Mouse (Mus musculus): ENCODE measurements around the gene Ccdc122. TPM values are rescaled to one million over a fixed set of nuclear protein-coding genes. Genes with fewer than 3 reads are reported as not detected.

Gene Ccdc122
- polyA plus RNA-seq (2012; rRNA removed) = 0.58 and 0.66 TPM in 2 replicates

GRCm38 (mm10) chr14:77036226-77037046 is at the start of gene Ccdc122, which contains the start of gene Lacc1:
TSS of gene Ccdc122 (plus strand) at chr14:77036772.
TSS of gene Lacc1 (minus strand) at chr14:77036904.

GRCm38 (mm10) chr14:77156222-77156910 is 119.8 kb downstream of the Ccdc122 start, which contains the start of gene Enox1:
TSS of gene Enox1 (plus strand) at chr14:77156763.

Other genes with a start within 250 kb of the Ccdc122 start
- gene Lacc1, start 132 bp downstream of the Ccdc122 start, polyA plus RNA-seq (2012; rRNA removed) = 4.6 and 6.5 TPM in 2 replicates
- 32.2 and 37.3 TPM in 2 replicates for gene Enox1, start 120.0 kb downstream of the Ccdc122 start, polyA plus RNA-seq (2012; rRNA removed)

All from central nervous system, embryonic 14 days (tissue).